Mouse (Mus musculus): ENCODE measurements around the gene Icam5. TPM values are rescaled to one million over a fixed set of nuclear protein-coding genes. Genes with fewer than 3 reads are reported as not detected.
A peak's percentile ranks its signal among the peaks of the same experiment; 100 is the strongest.
"Not testable (repeated sequence)": the region's sequence is repeated elsewhere in the genome, so short reads cannot be mapped to it uniquely, and the experiment has no call there.

Icam5 gene
- polyA plus RNA-seq, 1 experiment from 2014 or later, result 0.58 TPM

- ATAC-seq (ENCODE audit: low FRiP score), result no peak
- WGBS, result 88% methylated on average over 4 of the region's 4 CpGs
- no peaks in the 10 kb centered on the region for H3K9me3 ChIP-seq
- H3K4me3 ChIP-seq, result no peak overlapping the region
- no peak overlapping the region for H3K4me2 ChIP-seq
- H3K9ac ChIP-seq, result no peak overlapping the region
- H3K27me3 ChIP-seq, result peaks cover 33% of the 10 kb centered on the region
- H3K27ac ChIP-seq, result no peak overlapping the region
- peaks cover 3% of the 10 kb centered on the region; the same call in 1 of the 2 replicates for H3K4me1 ChIP-seq (replicated peaks)
- no peaks in the 10 kb centered on the region for H3K36me3 ChIP-seq
Observed at GRCm38 (mm10) chr9:21043563-21043962, 11.7 kb downstream of the Icam5 start.

- not testable (repeated sequence) for H3K4me1 ChIP-seq (replicated peaks); H3K9me3 ChIP-seq; H3K27ac ChIP-seq; H3K36me3 ChIP-seq; H3K4me2 ChIP-seq; ATAC-seq (ENCODE audit: low FRiP score); H3K4me3 ChIP-seq; H3K9ac ChIP-seq
- peaks cover 21% of the 10 kb centered on the region for H3K27me3 ChIP-seq
- WGBS, result 70% methylated on average over 1 of the region's 1 CpGs
Observed at GRCm38 (mm10) chr9:21044785-21045184, 12.9 kb downstream of the Icam5 start.

GRCm38 (mm10) chr9:21045235-21045634 is 13.4 kb downstream of the Icam5 start:
- H3K9me3 ChIP-seq, result no peaks in the 10 kb centered on the region
- peaks cover 17% of the 10 kb centered on the region for H3K27me3 ChIP-seq
- no peak for ATAC-seq (ENCODE audit: low FRiP score)
- WGBS, result 88% methylated on average over 3 of the region's 3 CpGs
- H3K36me3 ChIP-seq, result no peaks in the 10 kb centered on the region
- H3K27ac ChIP-seq, result no peak overlapping the region
- no peak overlapping the region for H3K9ac ChIP-seq
- H3K4me1 ChIP-seq (replicated peaks), result no peaks in the 10 kb centered on the region
- H3K4me2 ChIP-seq, result no peak overlapping the region
- H3K4me3 ChIP-seq, result no peak overlapping the region

DNA sequence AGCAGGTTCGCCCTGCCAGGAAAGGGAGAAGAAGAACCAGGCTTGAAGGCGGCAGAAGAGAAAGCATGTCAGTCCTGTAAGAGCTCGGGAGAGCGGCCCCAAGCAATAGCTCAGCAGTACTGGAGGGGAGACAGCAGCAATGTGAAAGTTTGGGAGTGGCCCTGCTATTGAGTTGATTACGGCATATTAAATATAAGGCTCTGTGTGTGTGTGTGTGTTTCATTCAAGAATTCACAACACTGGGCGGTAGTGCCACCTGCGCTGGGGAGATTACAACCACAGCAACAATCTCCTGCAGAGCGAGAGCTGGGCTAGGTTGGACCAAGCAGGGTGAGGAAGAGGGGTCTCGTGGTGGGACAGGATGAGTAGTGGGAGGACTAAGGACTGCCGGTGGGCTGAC is 19.7 kb downstream of the Icam5 start:
- Histone ChIP-seq H3K4me2 (no peak overlapping the region), H3K27me3 (0 out of 2 replicates have a peak, but pooled peaks cover 11% of the 10 kb centered on the region), H3K9ac (no peak overlapping the region), H3K27ac (no peak overlapping the region), H3K9me3 (no peaks in the 10 kb centered on the region), H3K4me3 (no peak overlapping the region), H3K4me1 (replicated peaks) (no peaks in the 10 kb centered on the region), H3K36me3 (no peaks in the 10 kb centered on the region)
- ATAC-seq (ENCODE audit: low FRiP score), result no peak
- 66% methylated on average over 10 of the region's 10 CpGs for WGBS

- 90% methylated on average over 2 of the region's 2 CpGs for WGBS
- no peaks in the 10 kb centered on the region for H3K9me3 ChIP-seq
- no peak overlapping the region for H3K4me3 ChIP-seq
- H3K9ac ChIP-seq, result no peak overlapping the region
- ATAC-seq (ENCODE audit: low FRiP score), result no peak
- no peaks in the 10 kb centered on the region for H3K4me1 ChIP-seq (replicated peaks)
- no peak overlapping the region for H3K4me2 ChIP-seq
- H3K27me3 ChIP-seq, result no peaks in the 10 kb centered on the region
- no peak overlapping the region for H3K27ac ChIP-seq
- peaks cover 58% of the 10 kb centered on the region for H3K36me3 ChIP-seq
Observed at GRCm38 (mm10) chr9:21062928-21063327, 31.1 kb downstream of the Icam5 start.

DNA sequence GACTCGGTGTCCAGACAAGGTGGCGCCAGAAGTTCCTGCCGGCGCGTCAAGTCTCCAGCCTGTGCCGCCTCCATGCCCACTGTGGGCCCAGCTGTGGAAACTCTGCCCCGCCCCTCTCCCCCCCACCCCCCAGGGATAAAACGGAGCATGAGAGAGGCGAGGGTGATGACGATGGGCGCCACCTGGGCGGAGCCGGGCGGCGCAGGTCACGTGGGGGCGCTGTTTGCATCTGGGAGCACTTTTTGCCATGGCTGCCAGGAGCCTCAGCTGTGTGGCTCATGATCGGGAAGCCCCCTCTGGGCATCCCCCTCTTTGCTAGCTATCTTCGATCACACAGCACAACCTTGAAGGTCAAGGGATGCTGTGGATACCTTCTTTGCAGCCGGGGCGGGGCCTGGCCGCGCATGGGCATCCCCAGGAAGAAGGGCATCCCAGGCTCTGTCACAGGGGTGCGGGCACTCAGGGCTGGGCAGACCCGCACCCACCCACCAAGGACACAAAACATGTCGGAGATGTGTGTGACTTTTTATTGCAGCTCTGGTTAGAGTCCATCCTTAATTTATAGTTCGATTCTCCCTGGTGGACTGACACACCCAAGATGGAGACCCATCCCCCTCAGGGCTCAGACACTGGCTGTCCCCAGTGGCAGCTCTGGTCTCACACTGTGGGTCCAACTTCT is 35.3 kb downstream of the Icam5 start, which contains the start of gene Zglp1:
Gene Zglp1 (minus strand): TSS at position 88 of the 679 bp plus-strand sequence.
- no peak within 1 kb of the TSS for H3K4me3 ChIP-seq
- no peaks in the 10 kb centered on the region for H3K27me3 ChIP-seq
- ATAC-seq (ENCODE audit: low FRiP score), result no peak
- no peak within 1 kb of the TSS for H3K27ac ChIP-seq
- H3K4me1 ChIP-seq (replicated peaks), result peaks cover 9% of the 10 kb centered on the region
- H3K4me2 ChIP-seq, result no peak within 1 kb of the TSS
- peaks cover 68% of the 10 kb centered on the region for H3K36me3 ChIP-seq
- WGBS, result 89% methylated on average over 27 of the region's 27 CpGs
- H3K9me3 ChIP-seq, result no peaks in the 10 kb centered on the region
- no peak within 1 kb of the TSS for H3K9ac ChIP-seq

- no peak overlapping the region for H3K27ac ChIP-seq
- H3K9ac ChIP-seq, result peak overlapping the region; percentile 91
- peak overlapping the region; percentile 91 for H3K4me3 ChIP-seq
- H3K9me3 ChIP-seq, result no peaks in the 10 kb centered on the region
- H3K36me3 ChIP-seq, result peaks cover 50% of the 10 kb centered on the region
- peak overlapping the region; percentile 85 for H3K4me2 ChIP-seq
- H3K4me1 ChIP-seq (replicated peaks), result peaks cover 27% of the 10 kb centered on the region
- 21% methylated on average over 4 of the region's 4 CpGs for WGBS
- ATAC-seq (ENCODE audit: low FRiP score), result peak; percentile 4
- H3K27me3 ChIP-seq, result no peaks in the 10 kb centered on the region
Observed at GRCm38 (mm10) chr9:21072641-21073040, 40.8 kb downstream of the Icam5 start.

- H3K4me1 ChIP-seq (replicated peaks), result peaks cover 27% of the 10 kb centered on the region
- peaks cover 51% of the 10 kb centered on the region for H3K36me3 ChIP-seq
- peak within 1 kb of the TSS; percentile 91 for H3K4me3 ChIP-seq
- peak within 1 kb of the TSS; percentile 91 for H3K9ac ChIP-seq
- no peaks in the 10 kb centered on the region for H3K27me3 ChIP-seq
- peak; percentile 94 for ATAC-seq (ENCODE audit: low FRiP score)
- H3K27ac ChIP-seq, result peak within 1 kb of the TSS; percentile 78
- peak within 1 kb of the TSS; percentile 85 for H3K4me2 ChIP-seq
- H3K9me3 ChIP-seq, result no peaks in the 10 kb centered on the region
- WGBS, result 3% methylated on average over 58 of the region's 58 CpGs
Observed at GRCm38 (mm10) chr9:21073044-21073840, 41.4 kb downstream of the Icam5 start, which contains the start of the genes Gm49373 and Fdx1l. Gm49373 (minus strand) TSS chr9:21073096. Fdx1l (minus strand) TSS chr9:21073614.

DNA sequence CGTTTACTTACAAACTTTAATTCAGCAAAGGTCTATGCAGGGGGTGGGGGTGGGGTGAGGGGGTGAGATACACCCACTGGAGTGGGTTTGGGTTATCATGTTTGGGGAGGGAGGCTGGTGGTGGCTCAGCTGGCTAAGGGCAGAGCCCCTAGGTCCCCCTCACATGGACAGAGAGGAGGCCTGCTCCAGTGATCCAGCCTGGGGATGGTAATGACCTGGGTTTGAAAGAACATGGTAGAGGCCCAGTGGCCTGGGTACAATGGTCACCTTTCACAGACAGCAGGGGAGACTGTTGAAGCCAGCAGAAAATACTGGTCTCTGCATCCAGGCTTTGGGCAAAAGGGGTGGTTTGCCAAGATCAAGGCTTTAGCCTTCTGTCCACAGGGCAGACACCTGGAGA is 42.3 kb downstream of the Icam5 start:
- no peaks in the 10 kb centered on the region for H3K27me3 ChIP-seq
- H3K9me3 ChIP-seq, result no peaks in the 10 kb centered on the region
- H3K4me1 ChIP-seq (replicated peaks), result peaks cover 27% of the 10 kb centered on the region
- WGBS, result 86% methylated on average over 1 of the region's 1 CpGs
- ATAC-seq (ENCODE audit: low FRiP score), result no peak
- no peak overlapping the region for H3K27ac ChIP-seq
- H3K4me3 ChIP-seq, result no peak overlapping the region
- peak overlapping the region; percentile 85; the same call in 1 of the 2 replicates for H3K4me2 ChIP-seq
- no peak overlapping the region for H3K9ac ChIP-seq
- peaks cover 61% of the 10 kb centered on the region for H3K36me3 ChIP-seq

DNA sequence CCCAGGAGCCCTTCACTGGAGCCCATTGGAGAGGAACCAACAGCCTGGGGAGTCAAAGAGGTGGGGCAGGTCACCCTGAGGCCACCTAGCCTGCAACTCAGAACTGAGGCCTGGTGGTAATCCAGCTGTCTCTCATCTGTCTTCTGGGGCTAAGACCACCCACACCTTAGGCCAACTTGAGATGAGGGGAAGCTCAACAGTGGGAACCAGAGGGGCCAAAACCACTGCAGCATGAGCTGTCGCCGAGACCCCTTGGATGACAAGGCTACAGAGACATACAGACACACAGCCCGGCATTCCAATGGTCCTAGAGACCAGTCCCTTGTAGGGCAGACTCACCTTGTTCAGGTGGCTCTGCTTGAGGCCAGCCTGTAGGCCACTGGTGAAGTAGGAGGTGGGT is 43.8 kb downstream of the Icam5 start:
- Histone ChIP-seq H3K27me3 (no peaks in the 10 kb centered on the region), H3K36me3 (peaks cover 70% of the 10 kb centered on the region), H3K4me2 (no peak overlapping the region), H3K4me3 (no peak overlapping the region), H3K27ac (no peak overlapping the region), H3K4me1 (replicated peaks) (peaks cover 27% of the 10 kb centered on the region), H3K9ac (no peak overlapping the region), H3K9me3 (no peaks in the 10 kb centered on the region)
- no peak for ATAC-seq (ENCODE audit: low FRiP score)
- WGBS, result 91% methylated on average over 3 of the region's 3 CpGs

DNA sequence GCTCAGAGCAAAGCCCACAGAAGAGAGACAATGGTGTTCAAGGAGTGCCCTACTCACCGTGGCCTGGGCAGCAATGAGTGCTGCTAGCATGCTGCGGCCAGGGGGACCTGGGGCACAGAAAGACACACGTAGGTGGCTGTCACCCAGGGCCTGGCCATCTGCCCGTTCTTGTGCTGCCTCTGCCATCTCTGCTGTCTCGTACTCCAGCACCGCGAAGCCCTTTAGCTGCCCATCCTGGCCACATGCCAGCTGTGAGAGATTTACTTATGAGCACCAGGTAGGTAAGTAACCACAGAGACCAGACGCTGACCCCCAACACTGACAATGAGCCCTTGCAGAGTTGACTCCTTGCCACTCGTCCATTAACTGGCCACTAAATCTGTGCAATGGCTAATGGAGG is 49.3 kb downstream of the Icam5 start:
- Histone ChIP-seq H3K9ac (no peak overlapping the region), H3K9me3 (no peaks in the 10 kb centered on the region), H3K27ac (no peak overlapping the region), H3K4me2 (no peak overlapping the region), H3K4me1 (replicated peaks) (0 out of 2 replicates have a peak, but pooled peaks cover 3% of the 10 kb centered on the region), H3K36me3 (peaks cover 96% of the 10 kb centered on the region), H3K4me3 (no peak overlapping the region), H3K27me3 (no peaks in the 10 kb centered on the region)
- 87% methylated on average over 9 of the region's 9 CpGs for WGBS
- no peak for ATAC-seq (ENCODE audit: low FRiP score)

DNA sequence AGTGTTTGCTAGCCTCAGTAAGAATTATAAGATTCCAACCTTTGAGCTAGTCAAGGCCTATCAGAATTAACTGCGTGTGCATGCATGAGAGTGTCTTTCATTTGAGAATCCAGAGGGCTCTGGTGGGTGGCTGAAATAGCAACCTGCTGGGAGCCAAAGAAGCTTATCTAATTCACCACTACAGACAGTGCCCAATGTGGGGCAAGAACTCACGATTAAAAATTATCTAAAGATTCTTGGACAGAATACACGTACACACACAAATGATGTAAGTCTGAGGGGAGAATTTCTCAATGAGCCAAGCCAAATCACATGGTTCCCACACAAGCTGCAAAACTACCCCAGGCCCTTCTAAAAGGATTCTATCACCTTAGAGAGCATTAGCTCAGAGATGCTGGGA is 51.5 kb downstream of the Icam5 start:
- H3K27me3 ChIP-seq, result no peaks in the 10 kb centered on the region
- H3K27ac ChIP-seq, result no peak overlapping the region
- H3K9me3 ChIP-seq, result no peaks in the 10 kb centered on the region
- 92% methylated on average over 3 of the region's 3 CpGs for WGBS
- no peak overlapping the region for H3K9ac ChIP-seq
- no peak overlapping the region for H3K4me2 ChIP-seq
- H3K4me1 ChIP-seq (replicated peaks), result 0 out of 2 replicates have a peak, but pooled peaks cover 3% of the 10 kb centered on the region
- ATAC-seq (ENCODE audit: low FRiP score), result no peak
- H3K4me3 ChIP-seq, result no peak overlapping the region
- H3K36me3 ChIP-seq, result peaks cover 94% of the 10 kb centered on the region
